Mouse (Mus musculus) embryonic fibroblast, embryonic 13.5 days (primary cell): ENCODE measurements around the gene Tnk1. TPM values are rescaled to one million over a fixed set of nuclear protein-coding genes. Genes with fewer than 3 reads are reported as not detected.
A peak's percentile ranks its signal among the peaks of the same experiment; 100 is the strongest.

Experiments
- H3K27ac ChIP-seq: 2 replicates; pipeline ENCODE4 v1.5.1; 2012; ENCODE audit warnings: low read length, control low read depth, inconsistent platforms; ENCODE audit not compliant: insufficient read depth
- H3K4me1 ChIP-seq: 2 replicates; pipeline ENCODE4 v1.6.1; 2011; ENCODE audit warnings: low read length; ENCODE audit not compliant: control insufficient read depth, insufficient read depth
- H3K4me3 ChIP-seq: 2 replicates; pipeline ENCODE4 v1.5.1; 2011; ENCODE audit warnings: mild to moderate bottlenecking, control low read depth, low read length; ENCODE audit not compliant: insufficient read depth
- CTCF ChIP-seq: IDR thresholded peaks from 2 replicates; pipeline ENCODE4 v1.5.1; 2011; ENCODE audit warnings: mild to moderate bottlenecking, control low read depth, low read length, moderate library complexity, borderline replicate concordance; ENCODE audit not compliant: insufficient read depth
- POLR2A ChIP-seq: IDR thresholded peaks from 2 replicates; pipeline ENCODE4 v1.6.1; 2011; ENCODE audit warnings: low read depth, mild to moderate bottlenecking, control low read depth, low read length, moderate library complexity
- polyA plus RNA-seq: library from polyadenylated mRNA; stranded (reverse); fragments of >200 nt; gene quantifications from 2 replicates; pipeline ENCODE4 v1.2.4, GENCODE M21; 2011; ENCODE audit warnings: low read depth; ENCODE audit not compliant: missing spikeins, insufficient read length

Tnk1 gene
- polyA plus RNA-seq = not detected in 2 replicates

DNA sequence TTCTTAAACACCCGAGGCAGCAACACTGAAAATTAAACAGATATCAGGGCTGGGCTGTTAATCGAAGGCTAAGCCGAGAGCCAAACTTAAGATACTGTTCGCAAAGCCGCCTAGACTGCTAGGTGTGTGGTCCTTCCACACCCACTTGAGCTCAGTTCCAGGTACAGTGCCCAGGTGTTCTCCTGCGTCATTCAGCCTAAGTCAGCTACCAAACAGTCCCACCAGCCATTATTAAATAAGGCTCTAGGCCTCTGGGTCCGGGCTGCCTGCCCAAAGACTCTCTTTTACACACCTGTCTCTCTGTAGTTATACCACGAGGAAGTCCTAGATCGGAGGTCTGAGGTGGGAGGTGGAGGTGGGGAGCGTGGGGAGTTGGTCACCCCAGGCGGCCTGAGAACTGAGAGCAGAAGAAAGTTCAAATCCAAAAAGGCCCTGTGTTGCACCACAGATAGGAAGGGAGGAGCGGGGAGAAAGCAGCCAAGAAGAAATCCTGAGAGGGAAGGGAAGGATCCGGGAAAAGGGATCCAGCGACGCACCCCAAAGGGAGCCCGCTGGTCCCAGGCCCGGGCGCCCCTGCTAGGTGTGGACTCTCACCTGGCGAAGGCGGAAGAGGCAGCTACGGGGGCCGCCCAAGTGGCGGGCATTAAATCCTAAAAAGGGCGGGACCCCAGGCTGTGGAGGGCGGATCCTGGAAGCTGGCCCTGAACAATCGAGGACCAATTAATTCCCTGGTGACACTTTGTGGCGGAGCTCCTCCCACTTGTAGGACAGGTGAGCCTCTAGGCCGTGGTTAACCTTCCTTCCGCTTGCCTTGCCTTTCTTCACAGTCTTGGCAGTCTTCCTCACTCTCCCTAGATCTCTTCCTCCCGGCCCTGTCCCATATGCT is at the start of gene Tnk1:
TSS of gene Tnk1 (minus strand) at position 618 of the 886 bp plus-strand sequence.
- TF ChIP-seq CTCF (no peak), POLR2A (no peak)
- no peak within 1 kb of the TSS for H3K4me3 ChIP-seq
- H3K4me1 ChIP-seq = no peaks in the 10 kb centered on the region
- no peak within 1 kb of the TSS for H3K27ac ChIP-seq

GRCm38 (mm10) chr11:69904311-69904710 is 45.8 kb upstream of the Tnk1 start:
- Histone ChIP-seq H3K4me3 (no peak overlapping the region), H3K4me1 (no peaks in the 10 kb centered on the region), H3K27ac (no peak overlapping the region)
- TF ChIP-seq POLR2A (no peak), CTCF (no peak)

DNA sequence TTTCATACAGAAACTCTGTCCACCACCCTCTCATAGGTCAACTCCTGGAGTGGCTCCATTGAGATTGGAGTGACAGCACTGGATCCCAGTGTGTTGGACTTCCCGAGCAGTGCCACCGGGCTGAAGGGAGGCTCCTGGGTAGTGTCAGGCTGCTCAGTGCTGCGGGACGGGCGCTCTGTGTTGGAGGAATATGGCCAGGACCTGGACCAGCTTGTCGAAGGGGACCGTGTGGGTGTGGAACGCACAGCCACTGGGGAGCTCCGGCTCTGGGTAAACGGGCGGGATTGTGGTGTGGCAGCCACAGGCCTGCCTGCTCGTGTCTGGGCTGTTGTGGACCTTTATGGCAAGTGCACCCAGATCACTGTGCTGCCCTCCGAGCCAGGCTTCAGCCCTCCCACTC is 44.4 kb upstream of the Tnk1 start:
- TF ChIP-seq CTCF (no peak), POLR2A (no peak)
- peak overlapping the region; percentile 85 for H3K4me3 ChIP-seq
- no peaks in the 10 kb centered on the region for H3K4me1 ChIP-seq
- no peak overlapping the region for H3K27ac ChIP-seq

DNA sequence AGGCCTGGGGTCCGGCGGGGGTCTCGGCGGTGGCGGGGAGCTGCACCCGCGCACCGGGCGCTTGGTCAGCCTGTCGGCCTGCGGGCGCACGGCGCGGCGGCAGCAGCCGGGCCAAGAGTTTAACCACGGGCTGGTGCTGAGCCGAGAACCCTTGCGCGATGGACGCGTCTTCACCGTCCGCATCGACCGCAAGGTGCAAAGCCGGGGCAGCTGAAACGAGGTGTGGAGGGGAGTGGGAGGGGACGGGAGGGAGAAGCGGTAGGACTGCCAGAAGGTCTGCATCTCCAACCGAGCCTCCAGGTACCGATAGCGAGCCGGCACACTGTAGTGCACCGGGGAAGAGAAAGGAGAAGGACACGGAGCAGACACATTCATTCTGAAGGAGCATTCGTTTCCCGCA is 43.5 kb upstream of the Tnk1 start:
- H3K4me1 ChIP-seq = no peaks in the 10 kb centered on the region
- TF ChIP-seq CTCF (no peak), POLR2A (no peak)
- peak overlapping the region; percentile 7; the same call in 1 of the 2 replicates for H3K27ac ChIP-seq
- peak overlapping the region; percentile 85 for H3K4me3 ChIP-seq

- Histone ChIP-seq H3K4me3 (peak overlapping the region; percentile 70), H3K27ac (peak overlapping the region; percentile 94), H3K4me1 (no peaks in the 10 kb centered on the region)
- TF ChIP-seq POLR2A (peak; percentile 63), CTCF (no peak)
Measured at GRCm38 (mm10) chr11:69901406-69901846, 42.9 kb upstream of the Tnk1 start.

GRCm38 (mm10) chr11:69900471-69901405 is 42.2 kb upstream of the Tnk1 start, which contains the start of the genes 2810408A11Rik and Neurl4:
TSS of gene 2810408A11Rik (minus strand) at chr11:69900987.
TSS of gene Neurl4 (plus strand) at chr11:69901072.
- H3K27ac ChIP-seq = peak within 1 kb of the TSS; percentile 94
- peak within 1 kb of the TSS; percentile 85 for H3K4me3 ChIP-seq
- TF ChIP-seq POLR2A (peak; percentile 93), CTCF (no peak)
- no peaks in the 10 kb centered on the region for H3K4me1 ChIP-seq

GRCm38 (mm10) chr11:69899870-69900269 is 41.3 kb upstream of the Tnk1 start:
- Histone ChIP-seq H3K4me3 (peak overlapping the region; percentile 70), H3K27ac (no peak overlapping the region), H3K4me1 (no peaks in the 10 kb centered on the region)
- TF ChIP-seq CTCF (no peak), POLR2A (no peak)

GRCm38 (mm10) chr11:69895291-69895690 is 36.8 kb upstream of the Tnk1 start, which contains the start of gene Acap1:
TSS of gene Acap1 (minus strand) at chr11:69895539.
- no peak for TF ChIP-seq CTCF
- Histone ChIP-seq H3K4me1 (no peaks in the 10 kb centered on the region), H3K4me3 (no peak within 1 kb of the TSS), H3K27ac (no peak within 1 kb of the TSS)

GRCm38 (mm10) chr11:69894671-69895070 is 36.1 kb upstream of the Tnk1 start:
- H3K4me3 ChIP-seq = no peak overlapping the region
- no peak overlapping the region for H3K27ac ChIP-seq
- no peak for TF ChIP-seq CTCF
- TF ChIP-seq POLR2A = no peak
- no peaks in the 10 kb centered on the region for H3K4me1 ChIP-seq

- Histone ChIP-seq H3K4me3 (no peak overlapping the region), H3K27ac (no peak overlapping the region), H3K4me1 (no peaks in the 10 kb centered on the region)
- TF ChIP-seq POLR2A = no peak
- TF ChIP-seq CTCF = no peak
Measured at GRCm38 (mm10) chr11:69891482-69891881, 33.0 kb upstream of the Tnk1 start.
